Mouse (Mus musculus): ENCODE data around the gene A030005K14Rik.

A030005K14Rik gene

GRCm38 (mm10) chr1:83059278-83059677 lies at the start of gene A030005K14Rik:
A030005K14Rik (minus strand) TSS chr1:83059378.
- DNase-seq (ENCODE audit: low read depth, low spot score), result no peak

- no peak for DNase-seq (ENCODE audit: low read depth, low spot score)
Measured at GRCm38 (mm10) chr1:83107410-83107978, 48.3 kb upstream of the A030005K14Rik start.

- no peak for DNase-seq (ENCODE audit: low read depth, low spot score)
Measured at GRCm38 (mm10) chr1:83105464-83105863, 46.3 kb upstream of the A030005K14Rik start.

GRCm38 (mm10) chr1:83101891-83102290 lies 42.7 kb upstream of the A030005K14Rik start:
- DNase-seq (ENCODE audit: low read depth, low spot score), result no peak

- no peak for DNase-seq (ENCODE audit: low read depth, low spot score)
Measured at GRCm38 (mm10) chr1:83099580-83100137, 40.5 kb upstream of the A030005K14Rik start.

- DNase-seq (ENCODE audit: low read depth, low spot score), result no peak
Measured at GRCm38 (mm10) chr1:83099160-83099559, 40.0 kb upstream of the A030005K14Rik start.

- no peak for DNase-seq (ENCODE audit: low read depth, low spot score)
Measured at GRCm38 (mm10) chr1:83096935-83097334, 37.8 kb upstream of the A030005K14Rik start.

- DNase-seq (ENCODE audit: low read depth, low spot score), result no peak
Measured at GRCm38 (mm10) chr1:83091268-83091667, 32.1 kb upstream of the A030005K14Rik start.

- no peak for DNase-seq (ENCODE audit: low read depth, low spot score)
Measured at GRCm38 (mm10) chr1:83084790-83085189, 25.6 kb upstream of the A030005K14Rik start.

- no peak for DNase-seq (ENCODE audit: low read depth, low spot score)
Measured at GRCm38 (mm10) chr1:83077016-83077415, 17.8 kb upstream of the A030005K14Rik start.

GRCm38 (mm10) chr1:83076190-83076917 lies 17.2 kb upstream of the A030005K14Rik start:
- no peak for DNase-seq (ENCODE audit: low read depth, low spot score)

- DNase-seq (ENCODE audit: low read depth, low spot score), result no peak
Measured at GRCm38 (mm10) chr1:83075526-83076189, 16.5 kb upstream of the A030005K14Rik start.

GRCm38 (mm10) chr1:83067205-83067604 lies 8.0 kb upstream of the A030005K14Rik start:
- DNase-seq (ENCODE audit: low read depth, low spot score), result no peak

GRCm38 (mm10) chr1:83066577-83066976 lies 7.4 kb upstream of the A030005K14Rik start:
- DNase-seq (ENCODE audit: low read depth, low spot score), result no peak

GRCm38 (mm10) chr1:83064851-83065250 lies 5.7 kb upstream of the A030005K14Rik start:
- DNase-seq (ENCODE audit: low read depth, low spot score), result peak; percentile 23

- DNase-seq (ENCODE audit: low read depth, low spot score), result no peak
Measured at GRCm38 (mm10) chr1:83060643-83061042, 1.5 kb upstream of the A030005K14Rik start, which contains the start of gene Krtap28-13. Krtap28-13 (plus strand) TSS chr1:83060930.

- no peak for DNase-seq (ENCODE audit: low read depth, low spot score)
Measured at GRCm38 (mm10) chr1:83058481-83058880, 697 bp downstream of the A030005K14Rik start.

- no peak for DNase-seq (ENCODE audit: low read depth, low spot score)
Measured at GRCm38 (mm10) chr1:83044882-83045427, 14.2 kb downstream of the A030005K14Rik start, which contains the start of gene Gm47969. Gm47969 (plus strand) TSS chr1:83044932.

GRCm38 (mm10) chr1:83042380-83042779 lies 16.8 kb downstream of the A030005K14Rik start, which contains the start of gene Krtap28-10:
Krtap28-10 (minus strand) TSS chr1:83042480.
- DNase-seq (ENCODE audit: low read depth, low spot score), result no peak

- DNase-seq (ENCODE audit: low read depth, low spot score), result no peak
Measured at GRCm38 (mm10) chr1:83039080-83039479, 20.1 kb downstream of the A030005K14Rik start.

- no peak for DNase-seq (ENCODE audit: low read depth, low spot score)
Measured at GRCm38 (mm10) chr1:83038109-83038672, 21.0 kb downstream of the A030005K14Rik start, which contains the start of gene Slc19a3. Slc19a3 (minus strand) TSS chr1:83038448.
